Mouse (Mus musculus) ovary, adult 18-20 months (tissue): Measurements from ENCODE around the gene Slc25a22.
"Not testable (repeated sequence)": the region's sequence is repeated elsewhere in the genome, so short reads cannot be mapped to it uniquely, and the experiment has no call there.

Experiments used
- DNase-seq: peaks from one replicate; pipeline ENCODE4 v3.0.0; 2022; ENCODE audit warnings: low spot score, mixed read lengths

The Slc25a22 gene

DNA sequence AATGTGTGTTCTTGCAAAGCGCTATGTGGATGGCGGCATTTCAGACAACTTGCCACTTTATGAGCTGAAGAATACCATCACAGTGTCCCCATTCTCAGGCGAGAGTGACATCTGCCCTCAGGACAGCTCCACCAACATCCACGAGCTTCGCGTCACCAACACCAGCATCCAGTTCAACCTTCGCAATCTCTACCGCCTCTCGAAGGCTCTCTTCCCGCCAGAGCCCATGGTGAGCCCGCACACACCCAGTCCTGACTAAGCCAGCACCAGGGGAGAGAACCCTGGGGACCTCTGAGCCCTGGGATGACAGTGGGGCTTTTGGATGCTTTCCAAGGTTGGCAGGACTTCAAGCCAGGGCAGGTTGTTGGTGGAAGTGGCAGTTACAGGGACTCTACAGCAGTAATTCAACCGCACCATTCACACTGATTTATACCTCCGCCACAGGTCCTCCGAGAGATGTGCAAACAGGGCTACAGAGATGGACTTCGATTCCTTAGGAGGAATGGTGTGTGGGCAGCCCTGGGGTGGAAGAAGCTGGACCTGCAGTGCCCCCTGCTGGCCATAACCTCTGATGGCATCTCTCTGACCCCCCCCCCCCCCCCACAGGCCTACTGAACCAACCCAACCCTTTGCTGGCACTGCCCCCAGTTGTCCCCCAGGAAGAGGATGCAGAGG lies 20.4 kb upstream of the Slc25a22 start:
- no peak for DNase-seq

DNA sequence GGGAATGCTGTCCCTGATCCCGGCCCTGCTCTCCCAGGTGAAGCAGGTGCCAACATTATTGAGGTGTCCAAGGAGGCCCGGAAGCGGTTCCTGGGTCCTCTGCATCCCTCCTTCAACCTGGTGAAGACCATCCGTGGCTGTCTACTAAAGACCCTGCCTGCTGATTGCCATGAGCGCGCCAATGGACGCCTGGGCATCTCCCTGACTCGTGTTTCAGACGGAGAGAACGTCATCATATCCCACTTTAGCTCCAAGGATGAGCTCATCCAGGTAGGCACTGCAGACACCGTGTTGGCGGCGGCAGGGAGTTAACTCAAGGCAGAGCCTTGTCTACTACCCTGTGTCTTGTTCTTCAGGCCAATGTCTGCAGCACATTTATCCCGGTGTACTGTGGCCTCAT lies 19.5 kb upstream of the Slc25a22 start:
- no peak for DNase-seq

DNA sequence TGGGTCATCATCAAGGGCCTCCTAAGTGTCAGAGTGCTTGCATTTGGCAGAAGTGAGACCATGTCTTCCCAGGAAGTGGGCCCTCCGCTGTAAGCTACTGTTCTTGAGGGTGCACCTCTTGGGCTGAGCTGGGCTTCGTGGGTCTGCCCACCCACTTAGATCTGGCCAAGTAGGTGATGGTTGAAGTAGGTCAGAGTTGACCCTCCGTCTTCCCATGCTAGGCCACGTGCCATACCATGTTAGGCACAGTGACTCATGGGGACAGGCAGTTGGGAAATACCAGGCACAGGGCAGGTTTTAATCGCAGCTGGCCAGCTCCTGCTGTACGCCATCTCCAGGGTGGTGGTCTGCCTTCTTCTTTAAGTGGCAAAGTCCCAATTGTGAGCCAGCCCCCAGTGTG lies 19.0 kb upstream of the Slc25a22 start:
- DNase-seq = no peak

DNA sequence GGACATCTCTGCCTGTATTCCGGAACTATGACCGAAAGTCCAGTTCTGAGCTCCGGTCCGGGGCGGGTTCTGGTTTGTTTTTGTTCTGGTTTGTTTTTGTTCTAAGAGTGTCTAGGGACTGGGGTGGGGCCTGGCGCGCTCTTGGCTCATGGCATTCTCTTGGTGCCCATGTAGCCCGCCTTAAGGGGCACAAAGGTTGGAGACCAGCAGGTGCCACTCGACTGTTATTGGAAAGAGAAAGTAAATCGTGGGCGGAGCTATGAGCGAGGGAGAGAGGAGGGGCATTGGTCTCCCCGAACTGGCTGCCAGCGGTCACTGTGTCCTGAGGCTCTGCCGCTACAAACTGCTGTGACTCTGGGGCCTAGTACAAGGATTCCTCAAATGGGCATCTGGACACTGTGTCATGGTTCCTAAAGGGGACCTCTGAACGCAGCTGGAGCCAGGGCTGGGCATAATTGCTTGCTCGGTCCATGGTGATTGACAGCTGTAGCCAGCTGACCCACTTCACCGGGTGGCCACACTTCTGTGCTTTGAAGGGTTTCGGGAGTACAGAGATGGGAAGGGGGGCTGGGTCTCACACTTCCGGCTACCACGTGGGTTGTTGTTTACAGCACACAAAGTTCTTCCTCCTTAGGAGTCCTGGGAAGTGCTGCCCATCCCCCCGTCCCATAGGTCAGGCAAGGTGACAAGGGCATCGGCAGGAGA lies 18.1 kb upstream of the Slc25a22 start:
- DNase-seq = peak; percentile 69

DNA sequence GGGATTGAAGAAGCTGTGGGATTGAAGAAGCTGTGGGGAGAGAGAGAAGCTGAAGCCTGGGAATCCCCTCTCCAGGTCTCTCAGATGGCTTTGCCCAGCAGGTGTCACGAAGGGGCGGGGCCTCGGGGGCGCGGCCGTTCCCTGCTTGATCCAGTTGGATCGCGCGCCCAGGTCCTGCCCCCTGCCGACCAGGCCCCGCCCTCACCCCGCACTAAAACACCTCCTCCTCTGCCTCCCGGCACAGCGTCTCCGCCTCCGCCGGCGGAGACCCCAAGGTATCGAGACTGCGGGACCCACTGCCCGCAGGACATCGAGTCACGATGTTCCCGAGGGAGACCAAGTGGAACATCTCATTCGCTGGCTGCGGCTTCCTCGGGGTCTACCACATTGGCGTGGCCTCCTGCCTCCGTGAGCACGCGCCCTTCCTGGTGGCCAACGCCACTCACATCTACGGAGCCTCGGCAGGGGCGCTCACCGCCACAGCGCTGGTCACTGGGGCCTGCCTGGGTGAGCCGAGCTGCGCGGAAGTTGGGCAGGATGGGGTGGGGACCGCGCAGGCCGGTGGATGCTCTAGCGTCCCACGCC lies 17.4 kb upstream of the Slc25a22 start, which contains the start of gene Pnpla2:
Gene Pnpla2 (plus strand): TSS at position 232 of the 585 bp plus-strand sequence.
- peak; percentile 90 for DNase-seq

DNA sequence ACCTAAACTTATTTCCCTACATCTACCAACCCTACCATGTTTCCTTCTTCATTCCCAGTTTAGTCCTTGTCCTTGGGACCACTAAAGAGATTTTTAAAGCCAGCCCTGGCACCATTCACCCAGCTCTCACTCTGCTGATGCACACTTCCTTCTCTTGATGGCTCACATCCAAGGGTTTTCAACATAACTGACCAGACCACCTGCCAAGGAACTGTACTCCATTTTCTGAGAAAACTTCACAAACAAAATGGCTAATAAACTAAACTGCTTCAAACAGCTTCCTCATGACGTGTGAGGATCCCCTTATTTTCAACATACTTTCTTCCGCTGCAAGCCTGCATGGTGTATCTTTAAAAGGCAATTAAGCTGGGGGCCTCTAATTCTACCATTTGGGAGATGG lies 15.9 kb upstream of the Slc25a22 start:
- DNase-seq = no peak

DNA sequence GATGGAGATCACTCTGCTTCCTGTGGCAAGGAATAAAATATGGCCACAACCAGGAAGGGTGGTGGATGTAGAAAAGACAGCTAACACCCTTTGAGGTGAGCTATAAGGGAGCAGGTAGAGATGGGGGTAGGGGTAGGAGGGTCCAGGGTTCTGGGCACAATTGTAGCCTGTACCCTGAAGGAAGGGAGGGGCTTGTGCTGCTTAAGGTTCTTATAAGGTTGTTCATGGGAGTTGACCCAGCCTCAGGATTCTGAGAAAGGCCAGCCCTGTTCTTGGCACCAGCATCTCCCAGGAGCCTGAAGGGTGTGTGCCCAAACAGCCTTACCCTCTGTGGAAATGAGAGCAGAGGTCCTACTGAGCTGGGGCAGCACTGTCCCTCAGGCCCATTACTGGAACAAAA lies 14.2 kb upstream of the Slc25a22 start:
- DNase-seq = no peak

DNA sequence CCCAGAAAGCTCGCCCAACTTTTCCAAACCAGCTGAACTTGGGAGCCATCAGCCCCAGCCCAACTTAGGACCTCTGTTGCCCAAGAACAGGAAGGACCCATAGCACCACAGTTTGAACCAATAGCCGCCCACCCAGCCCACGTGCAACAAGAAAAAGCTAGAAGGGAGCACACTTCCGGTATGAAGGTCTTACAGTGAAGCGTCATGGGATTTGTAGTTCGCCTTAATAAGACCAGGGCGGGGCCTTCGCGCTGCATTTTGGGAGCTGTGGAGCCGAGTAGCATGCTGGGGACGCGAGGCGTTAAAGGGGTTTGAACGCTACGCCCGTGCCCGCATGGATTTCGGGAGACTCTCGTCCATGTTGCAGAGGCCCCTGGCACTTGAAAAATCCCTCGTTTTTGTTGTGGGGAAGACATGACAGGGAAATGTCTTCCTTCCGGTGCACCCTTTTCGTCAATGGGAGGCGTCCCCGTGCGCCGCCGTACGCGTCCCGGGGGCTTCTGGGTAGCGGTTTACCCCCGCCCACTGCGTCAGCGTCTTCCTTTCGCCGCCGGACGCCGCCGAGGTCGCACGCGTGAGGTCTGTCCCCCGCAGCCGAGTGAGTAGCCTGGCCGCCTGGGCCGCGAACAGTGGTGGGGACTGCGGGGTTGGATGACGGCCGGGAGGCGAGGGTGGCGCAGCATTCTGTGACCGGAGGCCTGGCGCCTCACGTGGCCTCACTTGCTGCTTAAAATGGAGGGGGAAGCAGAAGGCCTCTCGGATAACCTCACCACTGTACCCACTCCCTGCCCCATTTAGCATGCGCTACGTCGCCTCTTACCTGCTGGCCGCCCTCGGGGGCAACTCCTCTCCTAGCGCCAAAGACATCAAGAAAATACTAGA lies 9.7 kb upstream of the Slc25a22 start, which contains the start of gene Rplp2:
Gene Rplp2 (plus strand): TSS at position 261 of the 882 bp plus-strand sequence.
- DNase-seq = peak; percentile 89

DNA sequence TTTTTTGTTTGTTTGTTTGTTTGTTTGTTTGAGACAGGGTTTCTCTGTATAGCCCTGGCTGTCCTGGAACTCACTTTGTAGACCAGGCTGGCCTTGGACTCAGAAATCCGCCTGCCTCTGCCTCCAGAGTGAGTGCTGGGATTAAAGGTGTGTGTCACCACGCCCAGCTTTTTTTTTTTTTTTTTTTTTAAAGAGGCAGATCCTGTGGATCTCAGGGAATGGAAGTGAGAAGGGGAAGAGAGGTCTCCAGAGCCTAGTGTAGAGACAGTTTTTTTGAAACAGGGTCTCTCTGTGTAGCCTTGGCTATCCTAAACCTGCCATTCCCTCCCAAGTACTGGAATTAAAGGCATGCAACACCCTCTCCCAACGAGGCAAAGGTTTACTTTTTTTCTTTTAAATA lies 8.7 kb upstream of the Slc25a22 start:
- DNase-seq = not testable (repeated sequence)

DNA sequence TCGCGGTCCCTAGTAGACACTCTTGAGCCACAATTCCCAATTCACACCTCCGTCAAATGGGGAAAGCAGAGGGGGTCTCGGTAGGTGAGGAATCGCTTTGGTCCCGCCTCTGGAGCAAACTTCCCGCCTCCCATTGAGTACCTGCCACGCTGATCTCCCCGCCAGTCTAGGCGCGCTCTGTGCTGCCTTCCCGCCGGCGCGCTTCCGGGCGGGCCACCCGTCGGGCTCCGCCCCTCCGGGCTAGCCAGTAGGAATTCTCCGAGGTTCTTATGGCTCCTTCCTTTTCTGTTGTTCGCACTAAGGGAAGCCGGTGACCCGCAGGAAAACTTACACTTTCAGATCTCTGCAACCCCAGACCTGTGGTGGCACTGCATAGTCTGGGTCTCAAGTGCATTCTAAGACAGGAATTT lies 6.1 kb upstream of the Slc25a22 start, which contains the start of gene Pidd1:
Gene Pidd1 (minus strand): TSS at position 198 of the 410 bp plus-strand sequence.
- DNase-seq = no peak

DNA sequence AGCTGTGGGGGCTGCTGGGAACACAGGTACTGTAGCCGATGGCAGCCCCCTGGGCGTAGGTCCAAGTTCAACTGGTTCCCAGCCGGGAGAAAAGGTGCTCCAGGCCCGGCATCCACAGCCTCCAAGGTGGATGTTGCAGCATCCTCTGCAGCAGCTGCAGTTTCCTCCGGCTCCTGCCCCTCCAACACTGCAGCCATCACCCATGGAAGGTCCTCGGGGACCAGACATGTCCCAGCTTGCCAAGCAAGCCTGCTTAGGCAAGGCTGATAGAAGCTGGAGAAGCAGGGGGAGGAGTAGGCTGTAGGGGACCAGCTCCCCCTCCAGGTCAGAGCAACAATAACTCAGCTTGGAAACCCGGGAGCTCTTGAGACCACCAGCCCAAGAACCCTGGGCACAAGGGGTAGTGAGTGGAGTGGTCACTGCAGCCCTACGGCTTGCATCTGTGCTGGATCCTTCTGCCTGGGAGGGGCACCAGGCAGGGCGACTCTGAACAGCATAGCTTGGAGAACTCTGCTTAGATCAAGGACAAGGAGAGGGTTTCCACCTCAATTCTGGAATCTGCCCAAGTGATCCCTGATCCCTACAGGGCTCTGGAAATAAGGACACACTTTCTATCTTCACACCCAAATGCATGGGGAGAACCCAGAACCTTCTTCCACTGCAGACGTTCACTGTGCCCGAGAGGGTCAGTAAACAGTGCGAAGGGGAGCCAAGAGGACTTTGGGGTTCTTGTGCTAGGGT lies 5.6 kb upstream of the Slc25a22 start:
- no peak for DNase-seq

DNA sequence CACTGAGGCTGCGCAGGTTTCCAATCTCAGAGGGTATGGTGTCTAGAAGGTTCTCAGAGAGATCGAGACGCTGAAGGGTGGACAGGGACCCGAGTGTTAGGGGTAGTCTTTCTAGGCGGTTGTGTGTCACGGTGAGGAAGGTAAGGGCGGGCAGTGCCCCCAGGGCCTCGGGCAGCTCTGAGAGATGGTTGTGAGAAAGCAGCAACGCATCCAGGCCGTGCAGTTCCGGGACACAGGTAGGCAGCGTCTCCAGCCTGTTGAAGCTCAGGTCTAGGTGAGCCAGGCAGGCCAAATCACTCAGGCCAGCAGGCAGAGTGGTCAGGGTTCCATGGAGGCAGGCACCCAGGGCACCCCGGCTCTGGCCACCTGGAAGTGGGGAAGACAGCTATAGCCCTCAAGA lies 4.5 kb upstream of the Slc25a22 start:
- no peak for DNase-seq

DNA sequence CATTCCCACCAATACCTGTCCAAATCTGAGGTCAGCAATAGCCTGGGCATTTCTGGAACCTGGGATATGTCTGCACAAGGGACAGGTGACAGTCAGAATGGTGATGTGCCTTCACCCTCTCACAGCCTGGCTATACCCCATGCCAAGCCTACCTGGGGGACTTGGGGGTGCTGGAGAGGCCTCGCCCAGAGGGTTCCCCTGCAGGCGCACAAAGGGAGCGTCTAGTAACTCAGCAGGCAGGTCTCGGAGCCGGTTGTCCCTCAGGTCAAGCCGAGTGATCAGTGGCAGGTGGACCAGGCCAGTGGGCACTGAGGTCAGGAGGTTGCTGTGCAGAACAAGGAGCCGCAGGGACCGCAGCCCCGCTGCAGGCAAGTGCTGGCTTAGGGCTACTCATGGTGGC lies 3.8 kb upstream of the Slc25a22 start:
- DNase-seq = no peak

DNA sequence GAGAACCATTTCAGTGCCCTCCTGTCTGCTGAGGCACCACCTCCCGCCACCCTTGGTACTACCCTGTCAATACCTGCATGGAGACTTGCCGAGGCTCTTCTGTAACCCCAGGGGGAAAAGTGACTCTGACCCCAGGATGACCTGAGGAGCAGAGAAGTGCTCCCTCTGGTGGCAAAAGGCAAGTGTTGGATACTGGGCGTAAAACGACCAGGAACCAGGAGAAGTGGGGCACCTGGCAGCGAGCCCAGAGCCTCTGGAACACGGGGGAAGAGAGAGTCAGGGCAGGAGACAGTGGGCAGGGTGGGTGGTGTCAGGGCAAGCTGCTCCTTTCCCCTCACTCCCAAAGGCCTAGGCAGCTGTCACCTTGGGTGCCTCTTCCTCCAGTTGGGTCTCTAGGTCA lies 2.9 kb upstream of the Slc25a22 start:
- DNase-seq = no peak

DNA sequence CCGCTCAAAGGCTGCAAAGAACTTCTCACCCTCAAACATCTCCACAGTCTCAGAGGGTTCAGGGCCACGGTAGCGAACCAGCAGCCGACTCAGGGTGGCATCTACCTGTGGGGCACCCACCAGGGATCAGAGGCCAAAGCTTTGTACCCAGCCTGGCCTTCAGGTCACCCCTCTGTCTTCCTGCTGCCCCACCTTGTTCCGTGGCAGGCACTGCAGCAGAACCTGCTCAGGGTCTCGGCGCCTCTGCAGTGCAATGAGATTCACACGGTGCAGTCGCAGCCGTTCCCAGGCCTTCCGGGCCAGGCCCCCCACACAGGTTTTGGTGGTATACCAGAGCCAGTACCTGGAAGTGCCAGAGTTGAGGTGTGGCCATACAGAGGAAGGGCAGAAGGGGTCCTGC lies 2.1 kb upstream of the Slc25a22 start:
- no peak for DNase-seq

DNA sequence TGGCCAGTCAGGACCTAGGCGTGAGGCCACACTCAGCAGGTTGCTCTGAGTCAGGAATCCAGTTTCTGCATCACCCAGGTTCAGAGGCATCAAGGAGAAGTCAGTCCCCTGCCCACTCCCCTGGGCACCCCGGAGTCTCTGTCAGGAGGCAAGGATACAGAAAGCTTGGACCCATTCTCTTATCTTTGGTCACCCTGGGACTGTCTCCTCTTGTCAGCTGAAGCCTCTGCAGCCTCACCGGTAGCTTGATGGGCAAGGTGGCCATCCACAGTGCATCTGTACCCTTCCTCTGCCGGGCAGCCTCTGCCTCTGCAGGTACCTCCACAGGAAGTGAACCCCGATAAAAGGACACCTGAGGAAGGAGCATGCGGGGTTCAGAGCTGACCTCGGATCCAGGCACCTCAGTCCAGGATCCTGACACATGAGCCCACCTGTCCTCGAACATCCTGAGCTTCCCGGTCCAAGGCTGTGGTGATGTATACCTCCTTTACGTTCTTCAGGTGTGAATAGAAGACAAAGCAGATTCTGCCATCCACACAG lies 1.5 kb upstream of the Slc25a22 start:
- DNase-seq = no peak

DNA sequence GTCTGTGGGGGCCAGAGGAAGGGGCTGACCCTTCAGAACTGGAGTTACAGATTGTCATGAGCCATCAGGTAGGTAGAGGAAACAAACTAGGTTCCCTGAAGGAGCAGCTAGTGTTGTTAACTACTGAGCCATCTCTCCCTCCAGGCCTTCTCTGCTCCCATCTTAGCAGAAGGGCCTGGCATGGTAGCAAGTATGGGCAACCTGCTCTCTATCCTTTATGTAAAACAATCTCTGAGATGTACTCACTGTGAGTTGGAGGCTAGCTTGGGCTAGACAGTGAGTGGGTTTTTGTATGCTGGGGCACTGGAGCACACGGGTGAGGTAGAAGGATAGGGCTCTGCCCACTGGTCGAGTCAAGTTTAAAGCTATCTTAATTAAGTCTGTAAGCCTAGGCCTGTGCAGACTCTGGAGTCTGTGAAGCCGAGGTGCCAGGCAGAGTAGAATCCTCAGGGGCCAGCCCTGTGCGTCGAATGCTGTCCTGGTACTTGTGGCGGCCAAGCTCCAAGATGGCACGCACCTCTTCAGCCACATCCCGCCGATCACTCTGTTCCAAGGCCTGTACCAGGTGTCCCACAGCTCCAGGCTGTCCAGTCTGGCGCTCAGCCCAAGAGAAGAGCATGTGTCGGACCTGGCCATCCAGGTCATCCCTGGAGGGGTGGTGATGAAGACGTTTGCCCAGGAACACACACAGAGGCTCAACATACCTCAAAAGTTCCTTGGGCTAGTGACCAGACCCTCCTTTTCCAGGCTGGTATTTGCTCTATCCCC lies 693 bp upstream of the Slc25a22 start:
- DNase-seq = no peak

DNA sequence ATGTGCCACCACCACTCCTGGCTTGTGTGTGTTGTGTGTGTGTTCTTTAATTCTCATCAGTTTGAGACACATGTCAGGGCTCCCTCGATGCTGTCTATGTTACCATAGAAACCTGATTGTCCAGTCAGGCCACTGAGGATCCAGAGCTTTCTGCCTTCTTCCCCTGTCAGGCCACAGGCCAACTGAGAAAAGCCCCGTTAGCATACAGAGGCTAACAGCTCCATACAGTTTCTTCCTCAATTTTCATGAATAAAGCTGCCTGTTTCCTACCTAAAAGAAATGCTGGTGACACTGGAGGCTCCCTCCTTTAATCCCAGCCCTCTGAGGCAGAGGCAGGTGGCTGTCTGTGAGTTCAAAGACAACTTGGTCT lies 1.2 kb downstream of the Slc25a22 start:
- no peak for DNase-seq

DNA sequence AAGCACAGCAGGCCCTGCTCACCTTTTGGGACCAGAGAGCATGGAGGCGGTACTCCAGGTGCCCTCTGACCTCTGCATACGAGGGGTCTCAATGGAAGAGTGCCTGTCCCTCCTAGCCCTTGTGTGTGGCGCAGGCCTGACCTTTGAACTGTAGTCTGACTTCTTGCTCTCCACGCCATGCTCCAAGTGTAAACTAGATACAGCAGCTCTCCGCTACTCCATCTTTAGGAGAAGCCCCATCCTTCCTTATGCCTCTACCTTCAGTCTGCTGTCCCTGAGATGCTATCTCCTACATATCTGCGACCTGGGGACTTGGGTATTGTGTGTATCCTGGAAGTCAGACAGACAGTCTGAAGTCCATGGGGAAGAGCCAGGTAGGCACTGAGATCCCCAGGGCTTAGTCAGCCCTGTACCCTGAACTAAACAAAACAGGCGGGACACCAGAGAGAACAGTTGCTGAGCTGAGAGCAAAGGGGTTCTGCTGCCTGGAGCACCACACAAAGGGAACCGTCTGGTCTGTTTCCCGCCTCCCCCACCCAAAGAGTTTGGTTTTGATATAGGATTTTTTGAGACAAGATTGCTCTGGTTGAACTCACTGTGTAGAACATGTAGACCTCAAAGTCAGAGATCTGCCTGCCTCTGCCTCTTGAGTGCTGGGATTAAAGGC lies 1.7 kb downstream of the Slc25a22 start:
- DNase-seq = no peak
